Mouse (Mus musculus) mouse trophoblast stem cell (cell line): ENCODE results near the gene Acin1.
"Not testable (repeated sequence)": the region's sequence is repeated elsewhere in the genome, so short reads cannot be mapped to it uniquely, and the experiment has no call there.

Experiments used
- in situ Hi-C, 2 experiments: fragments of 300-500 bp; cut with MseI, MboI; formaldehyde crosslinking; loops; 2 replicates in 1 of 2; 3 replicates in 1 of 2; pipeline ENCODE4 v1.15.1; 2025

Gene Acin1

DNA sequence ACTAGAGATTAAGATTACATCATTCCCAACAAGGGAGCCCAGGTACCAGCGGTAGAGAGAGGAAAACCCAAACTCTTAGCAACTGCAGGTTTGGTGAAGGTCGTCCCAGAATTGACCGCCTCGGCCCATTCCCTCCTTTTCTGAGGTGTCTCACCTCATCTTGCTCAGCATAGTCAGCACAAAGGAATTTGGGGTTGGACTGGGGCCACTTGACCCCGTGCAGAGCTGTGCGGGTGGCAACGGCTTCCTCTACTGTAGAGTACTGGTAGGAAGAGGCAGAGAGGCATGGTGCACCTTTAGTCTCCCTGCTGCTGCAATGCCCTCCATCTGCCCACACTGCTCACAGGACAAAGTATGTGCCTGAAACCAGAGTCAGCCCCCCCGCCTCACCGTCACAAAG is 42.4 kb downstream of the Acin1 start:
- in situ Hi-C loops = no loop called here

DNA sequence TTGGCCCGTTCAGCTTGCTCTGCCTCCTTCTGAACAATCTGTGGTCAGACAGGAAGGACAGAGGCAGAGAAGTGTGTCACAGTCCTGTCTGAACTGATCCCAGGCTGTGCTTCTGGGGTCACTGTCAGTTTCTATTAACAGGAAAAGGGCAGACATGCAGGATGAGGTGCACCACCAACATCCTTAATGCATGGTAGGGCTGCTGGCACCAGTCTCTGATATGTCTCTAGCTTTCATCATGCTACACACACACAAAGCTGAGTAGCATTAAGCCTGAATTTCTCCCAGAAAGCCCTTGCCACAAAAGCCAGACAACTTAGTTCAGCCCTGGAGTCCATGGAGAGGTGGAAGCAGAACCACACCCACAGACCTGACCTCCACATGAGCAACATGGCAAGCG is 43.7 kb downstream of the Acin1 start:
- in situ Hi-C loops = no loop called here

DNA sequence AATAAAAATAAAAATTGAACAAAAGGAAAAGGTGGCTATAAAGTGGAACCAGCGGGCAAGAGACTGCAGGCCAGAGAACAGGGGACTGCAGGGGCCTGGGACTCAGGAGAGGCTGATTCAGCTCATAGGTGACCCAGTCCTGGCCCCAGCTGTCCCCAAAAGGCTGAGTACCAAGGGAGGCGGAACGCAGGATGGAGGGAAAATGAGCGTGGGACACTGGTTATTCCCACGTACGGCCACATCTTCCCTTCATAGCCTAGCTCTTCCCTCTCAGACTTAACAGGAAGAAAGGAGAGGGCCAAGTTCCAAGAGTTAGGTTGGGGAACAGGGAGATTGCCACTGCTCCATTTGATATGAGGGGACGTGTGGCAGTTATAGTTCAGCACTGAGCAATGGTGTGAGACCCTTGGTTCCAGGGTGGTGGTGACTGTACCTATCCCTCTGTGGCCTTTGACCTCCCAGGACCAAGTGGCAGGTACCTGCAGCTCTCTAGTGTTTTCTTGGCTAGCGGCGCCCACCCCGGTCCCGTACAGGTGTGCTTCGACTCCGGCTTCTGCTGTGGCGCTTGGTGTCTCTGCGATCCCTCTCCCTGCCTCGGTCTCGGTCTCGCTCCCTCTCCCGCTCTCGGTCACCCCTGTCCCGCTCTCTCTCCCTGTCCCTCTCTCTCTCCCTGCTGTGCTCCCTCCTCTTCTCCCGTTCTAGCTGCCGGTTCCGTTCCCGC is 44.3 kb downstream of the Acin1 start:
- in situ Hi-C loops = no loop called here

DNA sequence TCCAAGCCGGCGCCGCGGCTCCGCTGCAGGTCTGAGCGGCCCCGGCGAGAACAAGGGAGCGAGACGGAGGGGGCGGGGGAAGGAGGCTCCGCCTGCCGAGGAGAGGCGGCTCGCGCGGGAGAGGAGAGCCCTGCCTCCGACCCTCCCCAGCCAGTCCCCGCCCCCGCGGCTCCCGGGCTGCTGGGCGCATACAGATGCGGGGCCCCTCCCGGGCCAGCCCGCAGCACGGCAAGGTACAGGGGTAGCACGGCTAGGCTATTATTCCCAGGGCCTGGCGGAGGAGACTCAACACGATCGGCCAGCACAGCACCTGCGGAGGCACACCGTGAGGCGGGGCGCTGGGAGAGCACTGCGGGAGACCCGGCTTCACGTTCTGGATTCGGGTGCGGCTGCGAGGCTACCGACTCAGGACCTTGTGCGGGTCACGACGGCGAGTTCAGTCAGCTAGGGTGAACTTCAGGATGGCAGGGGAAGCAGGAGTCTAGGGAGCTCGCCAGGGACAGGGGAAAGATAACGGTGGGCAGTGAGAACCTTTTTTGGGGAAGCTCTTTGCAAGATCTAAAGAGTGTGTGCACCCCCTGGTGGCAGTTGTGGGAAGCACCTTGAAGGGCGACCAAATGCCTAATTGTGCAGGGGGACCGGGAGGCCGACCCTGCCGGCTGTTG is 45.3 kb downstream of the Acin1 start, which contains the start of gene Cdh24:
Cdh24 (minus strand) TSS at position 60 of the 665 bp plus-strand sequence.
- in situ Hi-C loops = no loop called here

DNA sequence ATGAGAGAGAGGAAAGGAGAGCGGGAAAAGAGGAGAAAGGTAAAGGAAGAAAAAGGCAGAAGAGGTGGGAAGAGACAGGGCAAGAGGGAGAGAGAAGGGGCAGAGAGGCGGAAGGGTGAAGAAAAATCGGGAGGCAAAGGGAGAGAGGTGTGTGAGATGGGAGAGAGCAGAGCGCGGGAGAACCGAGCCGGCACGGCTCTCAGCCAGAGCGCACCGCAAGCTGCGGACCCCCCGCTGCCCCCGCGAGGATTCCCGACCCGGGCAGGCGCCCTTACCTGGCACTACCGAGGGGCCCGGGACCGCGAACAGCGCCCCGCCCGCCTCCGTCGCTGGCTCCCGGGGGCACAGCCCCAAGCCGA is 45.8 kb downstream of the Acin1 start, which contains the start of gene Gm17606:
Gm17606 (plus strand) TSS at position 7 of the 359 bp plus-strand sequence.
- in situ Hi-C loops = no loop called here

GRCm38 (mm10) chr14:54640121-54640520 is 46.6 kb downstream of the Acin1 start:
- in situ Hi-C loops = no loop called here

DNA sequence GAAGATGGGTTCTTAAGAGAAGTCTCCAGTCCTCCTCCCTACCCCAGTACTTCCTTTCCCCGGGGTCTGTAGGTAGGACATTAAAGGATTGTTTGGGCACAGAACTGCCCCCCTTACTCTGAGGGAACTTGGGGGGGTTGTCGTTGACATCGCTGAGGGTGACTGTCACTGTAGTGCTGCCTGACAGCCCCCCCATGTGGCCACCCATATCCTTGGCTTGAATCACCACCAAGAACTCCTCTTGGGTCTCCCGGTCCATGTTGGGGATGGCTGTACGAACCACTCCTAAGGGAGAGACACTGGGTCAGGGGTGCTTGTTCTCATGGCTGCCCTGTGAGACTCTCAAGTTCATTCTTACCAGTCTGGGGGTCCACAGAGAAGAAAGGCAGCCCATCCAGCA is 48.5 kb downstream of the Acin1 start:
- in situ Hi-C loops = no loop called here

DNA sequence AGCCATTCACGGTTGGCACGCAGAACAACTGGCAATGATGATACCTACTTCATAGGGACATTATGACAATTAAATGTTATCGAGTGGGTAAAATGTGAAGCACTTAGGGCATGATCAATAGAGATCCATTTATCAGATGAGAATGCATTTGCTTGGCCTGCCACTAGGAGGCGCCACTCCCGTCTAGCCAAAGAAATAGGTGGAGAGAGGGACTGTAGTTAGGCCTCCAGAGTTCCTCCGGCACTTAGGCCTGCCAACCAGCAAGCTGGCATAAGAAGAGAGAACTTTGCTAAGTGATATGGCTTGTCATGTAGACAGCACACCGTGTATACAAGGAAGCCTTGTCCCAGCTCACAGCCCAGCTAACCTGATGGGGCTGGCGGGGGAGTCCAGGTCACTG is 49.8 kb downstream of the Acin1 start:
- in situ Hi-C loops = no loop called here

DNA sequence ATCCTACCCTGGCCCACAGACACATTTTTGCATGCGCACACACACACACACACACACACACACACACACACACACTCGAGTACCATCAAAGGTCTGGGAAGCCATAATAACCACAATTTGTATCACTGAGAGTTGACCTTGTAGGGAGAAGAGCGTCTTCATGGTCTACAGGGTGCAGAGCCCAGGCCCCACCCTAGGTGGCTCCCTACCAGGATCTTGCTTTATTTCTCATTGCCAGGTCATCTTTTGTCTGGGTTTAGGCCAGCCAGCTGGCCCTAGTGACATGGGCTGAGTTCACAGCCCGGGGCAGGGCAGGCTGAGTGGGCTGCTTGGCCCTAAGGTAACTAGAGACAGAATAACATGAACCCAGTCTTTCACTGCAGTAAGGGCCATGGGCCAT is 52.5 kb downstream of the Acin1 start:
- in situ Hi-C loops = no loop called here

- in situ Hi-C loops = no loop called here
Observed at GRCm38 (mm10) chr14:54632252-54632651, 54.5 kb downstream of the Acin1 start.

GRCm38 (mm10) chr14:54631240-54631599 is 55.5 kb downstream of the Acin1 start:
- in situ Hi-C loops = no loop called here

GRCm38 (mm10) chr14:54630583-54631239 is 56.0 kb downstream of the Acin1 start:
- in situ Hi-C loops = no loop called here

- in situ Hi-C loops = no loop called here
Observed at GRCm38 (mm10) chr14:54629797-54630196, 56.9 kb downstream of the Acin1 start.

DNA sequence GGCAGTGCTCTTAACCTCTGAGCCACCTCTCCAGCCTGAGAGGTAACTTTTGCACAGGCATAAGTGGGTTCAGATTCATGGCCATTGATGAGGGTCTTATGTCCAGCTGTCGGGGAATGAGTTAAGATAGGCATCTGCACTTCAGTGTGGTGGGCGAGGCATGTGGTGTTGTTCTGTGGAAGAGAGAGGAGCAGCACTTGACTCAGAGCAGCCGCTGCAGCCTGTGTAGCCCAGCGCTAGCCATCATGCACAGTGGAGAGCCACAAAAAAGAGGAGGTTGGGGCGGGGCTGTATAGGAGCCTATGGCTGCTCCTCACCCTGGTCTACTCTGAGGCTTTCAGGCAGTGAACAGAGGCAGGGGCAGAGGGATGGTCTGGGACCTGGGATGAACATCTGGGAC is 58.6 kb downstream of the Acin1 start:
- in situ Hi-C loops = no loop called here

DNA sequence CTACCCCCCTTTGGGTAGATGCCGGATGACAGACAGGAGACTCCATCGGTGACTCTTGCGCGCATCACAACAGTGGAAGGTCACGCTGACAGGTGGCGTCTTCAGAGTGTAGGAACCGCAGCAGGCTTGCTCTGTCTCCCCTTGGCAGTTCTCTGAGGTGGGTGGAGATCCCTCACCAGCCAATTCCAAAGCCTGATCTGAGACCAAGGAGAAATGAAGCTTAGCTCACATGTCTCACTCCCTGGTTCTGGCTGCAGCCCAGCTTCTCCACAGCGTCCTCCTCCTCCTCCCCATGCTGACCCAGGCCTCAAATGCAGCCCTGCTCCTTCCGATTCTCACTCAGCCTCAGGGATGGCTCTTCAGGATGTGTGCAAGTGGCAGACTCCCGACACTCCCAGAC is 61.8 kb downstream of the Acin1 start:
- in situ Hi-C loops = no loop called here

- in situ Hi-C loops = no loop called here
Observed at GRCm38 (mm10) chr14:54623334-54623733, 63.4 kb downstream of the Acin1 start.

DNA sequence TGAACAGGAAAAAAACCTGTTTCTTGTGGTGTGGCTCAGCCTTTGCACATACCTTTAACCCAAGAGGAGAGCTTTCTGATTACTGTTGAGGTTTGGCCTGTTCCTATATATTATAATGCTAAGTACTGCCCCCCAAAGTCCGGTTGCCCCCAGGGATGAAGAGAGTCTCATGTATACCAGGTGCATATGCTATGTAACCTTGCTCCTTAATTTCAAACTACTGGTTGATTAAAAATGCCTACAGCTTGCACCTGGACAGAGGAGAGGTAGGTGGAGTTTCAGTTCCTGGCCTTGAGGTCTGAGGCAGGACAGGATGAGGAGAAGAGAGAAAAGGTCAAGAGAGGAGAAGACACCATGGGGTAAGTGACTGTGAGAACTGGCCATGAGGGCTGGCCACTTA is 65.6 kb downstream of the Acin1 start, which contains the start of gene Psmb11:
Psmb11 (plus strand) TSS at position 301 of the 400 bp plus-strand sequence.
- in situ Hi-C loops = no loop called here

DNA sequence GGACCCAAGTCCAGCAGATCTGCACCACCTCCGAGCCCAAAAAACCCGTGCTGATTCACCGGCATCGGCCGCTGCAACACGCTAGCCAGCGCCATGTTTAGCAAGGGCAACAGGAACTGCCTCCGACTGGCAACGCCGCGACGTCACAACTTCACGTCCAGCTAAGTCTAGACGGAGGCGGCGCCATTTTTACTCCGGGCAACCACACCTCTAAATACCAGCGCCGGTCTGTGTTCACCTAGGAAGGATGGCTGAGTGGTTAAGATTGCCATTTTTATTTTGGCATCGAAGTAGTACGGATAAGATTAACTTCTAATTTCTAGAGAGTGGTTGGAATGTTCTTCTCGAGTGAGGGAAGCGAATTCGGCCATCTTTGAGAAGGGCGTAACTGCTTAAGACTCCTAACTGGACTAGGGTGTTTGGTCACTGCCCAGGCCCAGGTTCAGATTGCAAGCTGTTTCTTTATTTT is 68.8 kb downstream of the Acin1 start, which contains the start of gene Psmb5:
Psmb5 (minus strand) TSS at position 126 of the 469 bp plus-strand sequence.
- in situ Hi-C loops = no loop called here

GRCm38 (mm10) chr14:54617152-54617896 is 69.4 kb downstream of the Acin1 start:
- in situ Hi-C loops = no loop called here

DNA sequence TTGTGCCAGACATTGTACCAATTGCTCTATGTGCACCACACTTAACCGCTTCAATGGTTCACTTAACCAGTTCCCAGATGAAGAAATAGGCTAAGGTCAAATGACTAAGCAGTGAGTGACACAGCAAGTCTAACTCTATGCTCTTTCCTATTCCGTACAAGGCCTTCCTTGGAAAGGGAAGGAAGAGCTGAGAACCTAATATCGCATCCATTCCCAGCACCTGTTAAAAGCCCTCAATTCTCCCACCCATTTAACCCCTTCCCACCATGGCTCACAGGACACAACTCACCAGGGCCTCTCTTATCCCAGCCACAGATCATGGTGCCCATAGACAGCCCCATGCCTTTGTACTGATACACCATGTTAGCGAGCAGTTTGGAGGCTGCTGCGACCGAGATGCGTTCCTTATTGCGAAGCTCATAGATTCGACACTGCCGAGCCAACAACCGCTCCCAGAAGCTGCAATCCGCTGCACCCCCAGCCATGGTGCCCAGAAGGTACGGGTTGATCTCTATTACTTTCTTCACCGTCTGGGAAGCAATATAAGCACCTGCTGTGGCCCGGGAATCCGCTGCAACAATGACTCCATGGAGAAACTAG is 70.4 kb downstream of the Acin1 start:
- in situ Hi-C loops = no loop called here

- in situ Hi-C loops = not testable (repeated sequence)
Observed at GRCm38 (mm10) chr14:54614130-54614529, 72.6 kb downstream of the Acin1 start.
